Mouse (Mus musculus) urinary bladder, postnatal 14 days (tissue): ENCODE results near the gene Pja2.
"Not testable (repeated sequence)": the region's sequence is repeated elsewhere in the genome, so short reads cannot be mapped to it uniquely, and the experiment has no call there.

Experiments used
- DNase-seq: peaks from one replicate; pipeline ENCODE4 v3.0.0; 2021; ENCODE audit warnings: low spot score

Gene Pja2

DNA sequence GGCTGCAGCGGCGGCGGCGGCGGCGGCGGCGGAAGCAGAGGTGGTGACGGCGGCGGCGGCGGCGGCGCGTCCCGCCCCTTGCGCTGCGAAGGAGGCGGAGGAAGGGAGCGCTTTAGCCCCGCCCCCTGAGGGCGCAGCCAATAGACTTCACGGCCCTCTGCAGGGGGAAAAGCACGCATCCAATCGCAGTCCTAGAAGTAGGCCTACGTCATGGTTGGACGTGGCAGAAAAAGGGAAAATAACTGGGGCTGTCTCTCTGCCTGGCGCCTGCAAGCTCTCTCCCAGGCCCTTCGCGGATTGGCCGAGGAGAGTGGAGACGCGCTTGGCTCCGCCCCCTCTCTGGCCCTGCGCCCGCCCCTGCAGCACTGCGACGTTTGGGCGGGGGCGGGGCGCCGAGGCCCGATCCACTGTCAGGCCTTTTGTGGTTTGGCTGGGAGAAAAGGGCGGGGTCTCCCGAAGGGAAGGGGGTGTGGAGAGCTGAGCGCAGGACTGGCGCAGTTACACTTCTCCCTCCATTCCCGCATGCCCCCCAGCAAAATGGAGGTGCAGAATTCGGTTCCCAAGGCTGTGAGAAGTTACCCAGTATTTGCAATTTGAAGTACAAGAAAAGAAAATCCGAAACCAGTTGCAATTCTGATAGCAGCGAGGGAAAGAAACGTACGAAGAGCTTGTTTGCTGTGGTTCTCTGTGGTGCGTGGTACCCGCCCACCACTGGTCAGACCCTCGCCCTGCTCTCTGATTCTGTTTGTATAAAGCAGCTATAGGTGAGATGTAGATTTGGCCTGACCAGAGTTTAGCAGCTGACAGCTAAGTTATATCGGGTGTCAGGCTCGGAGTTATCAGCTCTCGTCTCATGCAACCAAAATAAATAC lies at the start of gene Pja2:
Pja2 (minus strand) TSS at position 19 of the 872 bp plus-strand sequence.
- DNase-seq = peak; percentile 99

DNA sequence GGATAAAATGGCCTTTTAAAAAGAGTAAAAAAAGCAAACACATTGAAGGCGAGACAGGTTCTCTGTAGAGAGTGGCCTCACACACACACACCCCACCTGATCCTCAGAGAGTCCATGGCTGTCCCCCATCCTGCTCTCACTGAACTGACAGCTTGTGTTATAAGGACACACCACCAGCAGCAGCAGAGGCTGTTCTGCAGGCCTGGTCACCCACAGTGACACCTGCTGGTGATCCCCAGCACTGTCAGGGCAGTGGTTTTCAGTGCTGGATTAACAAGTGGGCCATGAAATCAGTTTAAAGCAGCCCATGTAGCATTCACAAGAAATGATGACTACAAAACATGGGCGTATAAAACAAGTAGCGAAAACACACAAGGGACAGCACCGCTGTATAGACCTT lies 43.6 kb upstream of the Pja2 start:
- peak; percentile 70 for DNase-seq

DNA sequence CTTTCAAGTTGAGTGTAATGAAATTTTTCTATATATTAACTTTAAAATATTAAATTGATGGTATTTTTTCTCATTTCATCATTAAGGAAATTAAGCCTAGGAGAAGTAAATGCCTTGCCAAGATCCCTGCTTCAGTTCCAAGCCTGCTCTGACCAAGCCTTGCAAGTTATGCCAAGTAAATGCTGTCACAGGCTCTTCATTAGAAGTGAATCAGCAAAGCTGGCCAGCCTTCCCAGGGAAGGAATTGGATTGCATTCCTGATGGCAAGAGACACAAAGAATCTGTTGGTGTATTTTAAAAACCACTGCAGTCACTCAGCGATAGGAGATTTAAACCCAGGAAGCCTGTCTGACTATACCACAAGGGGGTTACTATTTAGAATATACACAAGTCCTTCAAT lies 32.0 kb upstream of the Pja2 start:
- DNase-seq = peak; percentile 63

DNA sequence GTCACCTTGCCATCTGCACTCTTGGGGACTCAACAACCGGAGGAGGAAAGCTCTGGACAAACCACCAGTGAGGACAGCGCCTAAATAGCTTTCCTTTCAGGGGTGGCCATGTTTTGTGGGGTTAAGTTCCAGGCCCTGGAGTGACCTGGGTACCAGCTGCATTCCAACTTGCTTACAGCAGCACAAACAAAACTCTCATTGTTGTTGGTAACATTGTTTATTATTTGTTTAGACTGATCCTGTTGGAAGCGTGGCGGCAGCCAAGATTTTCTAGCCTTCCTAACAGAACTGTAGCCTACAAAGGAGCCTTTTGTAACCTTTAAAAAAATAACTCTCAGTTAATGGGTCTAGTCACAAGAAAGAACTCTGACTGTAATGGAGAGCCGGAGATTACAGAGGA lies 30.9 kb upstream of the Pja2 start:
- no peak for DNase-seq

DNA sequence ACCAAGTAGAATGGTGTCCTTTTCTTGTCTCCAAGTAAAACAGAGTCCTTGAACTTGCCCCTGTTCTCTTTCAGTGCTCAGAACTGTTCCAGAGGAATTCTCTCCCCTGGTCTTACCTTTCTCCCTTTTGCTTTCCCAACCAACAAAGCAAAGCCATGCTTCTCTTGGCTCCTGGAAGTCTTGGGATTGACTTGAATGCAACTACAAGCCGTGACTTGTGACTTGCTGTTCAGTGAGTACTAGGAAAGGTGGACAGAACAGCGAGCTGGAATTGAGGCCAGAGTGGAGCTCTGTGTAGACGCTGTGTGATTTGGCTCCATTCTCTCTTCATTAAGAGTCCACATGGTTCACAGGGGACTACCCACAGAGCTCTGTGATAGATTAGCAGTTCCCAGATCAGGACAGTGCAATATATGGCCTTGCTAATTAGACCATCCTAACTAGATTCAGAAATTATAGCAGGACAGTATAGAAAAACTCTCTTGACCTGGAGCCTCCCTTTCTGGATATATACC lies 30.3 kb upstream of the Pja2 start:
- DNase-seq = no peak

DNA sequence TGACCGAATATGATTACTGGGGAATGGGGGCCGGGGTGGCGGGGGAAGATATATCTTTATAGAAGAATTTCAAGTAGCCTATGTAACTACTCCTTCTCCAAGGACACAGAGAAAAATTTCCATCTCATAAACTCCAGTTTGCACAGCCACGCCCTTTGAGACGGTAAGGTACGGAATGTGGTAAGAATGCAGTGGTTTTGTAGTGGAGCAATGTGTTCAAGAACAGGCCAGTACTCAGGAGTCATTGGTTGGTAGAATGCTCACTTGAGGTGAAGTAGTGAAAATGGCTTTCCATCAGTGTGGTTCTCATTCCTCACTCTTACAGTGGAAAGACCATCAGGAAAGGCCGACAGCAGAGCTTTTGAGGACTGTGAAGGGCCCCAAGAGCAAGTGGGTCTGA lies 22.2 kb upstream of the Pja2 start:
- no peak for DNase-seq

DNA sequence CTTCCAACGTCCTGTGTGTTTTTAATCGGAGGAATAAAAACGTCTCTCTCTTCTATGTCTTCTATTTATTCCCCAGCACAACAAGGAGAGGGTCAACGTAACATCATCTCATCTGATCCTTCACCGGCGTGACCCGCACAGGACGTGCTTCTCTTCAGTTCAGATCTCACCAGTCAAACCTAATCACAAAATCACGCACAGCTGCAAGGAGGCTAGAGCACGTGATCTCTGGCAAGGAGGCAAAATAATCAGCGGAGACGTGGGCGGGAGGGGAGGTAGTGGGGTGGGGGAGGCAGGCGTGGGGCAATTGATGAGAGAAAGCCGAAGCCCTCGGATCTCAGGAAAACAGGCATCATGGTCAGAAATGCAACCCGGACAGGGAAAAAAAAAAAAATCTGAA lies 14.4 kb upstream of the Pja2 start:
- no peak for DNase-seq

DNA sequence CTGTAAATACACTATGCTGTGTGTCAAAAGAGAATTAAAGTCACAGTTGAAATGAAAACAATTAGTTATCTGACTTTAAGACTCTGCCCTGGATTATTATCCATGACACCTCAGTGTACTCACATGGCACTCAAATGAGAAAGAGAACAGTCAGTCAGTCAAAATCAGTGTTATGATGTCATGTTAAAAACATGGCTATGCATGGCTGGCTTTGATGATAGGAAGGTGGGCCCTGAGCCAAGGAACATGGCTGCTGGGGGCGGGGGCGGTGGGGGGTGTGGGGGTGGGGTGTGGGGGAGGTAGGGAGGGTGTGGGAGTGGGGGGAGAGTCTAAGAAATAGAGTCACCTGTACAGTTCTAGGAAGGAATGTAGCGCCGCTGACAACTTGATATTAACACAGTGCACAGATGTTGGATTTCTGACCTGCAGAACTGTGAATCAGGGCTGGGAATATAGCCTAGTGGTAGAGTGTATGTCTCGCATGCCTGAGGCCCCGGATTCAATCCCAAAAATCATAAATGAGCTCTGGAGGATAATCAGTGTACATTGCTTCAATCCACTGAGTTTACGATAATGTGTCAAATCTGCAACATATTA lies 13.0 kb upstream of the Pja2 start:
- DNase-seq = no peak

DNA sequence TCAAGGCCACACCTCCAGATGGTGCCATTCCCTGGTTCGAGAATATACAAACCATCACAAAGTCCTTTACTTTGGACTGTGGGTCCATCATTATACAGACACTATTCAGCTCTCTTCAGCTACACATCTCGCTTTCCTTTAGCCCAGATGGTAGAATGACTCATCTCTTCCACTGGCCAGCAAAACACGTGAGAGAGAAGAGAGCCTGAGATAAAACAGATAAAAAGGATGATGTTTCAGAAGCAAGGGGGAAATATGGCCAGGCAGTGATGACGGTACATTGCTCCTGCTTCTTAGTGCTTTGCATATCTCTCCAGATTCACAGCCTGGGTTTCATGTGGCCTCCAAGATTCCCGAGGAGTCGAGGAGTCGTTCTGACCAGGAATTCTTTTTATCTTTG lies 10.0 kb upstream of the Pja2 start:
- peak; percentile 16 for DNase-seq

DNA sequence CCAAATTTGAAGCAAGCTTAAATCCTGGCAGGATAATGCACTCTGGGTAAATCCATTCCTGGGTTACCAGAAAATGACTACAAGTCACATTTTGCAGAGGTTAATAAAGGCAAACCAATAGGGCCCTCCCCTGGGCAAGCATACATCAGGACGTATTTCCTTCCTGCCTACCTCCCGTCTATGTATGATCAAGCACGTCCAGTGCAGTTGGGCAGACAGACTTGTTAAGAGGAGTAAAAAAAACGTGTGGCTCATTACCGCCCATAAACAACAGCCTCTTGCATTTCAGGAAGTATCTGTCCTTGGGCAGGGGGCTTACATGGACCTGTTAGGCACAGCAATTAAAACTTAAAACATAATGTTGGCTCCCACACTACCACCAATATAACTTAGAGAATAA lies 8.0 kb upstream of the Pja2 start:
- no peak for DNase-seq

DNA sequence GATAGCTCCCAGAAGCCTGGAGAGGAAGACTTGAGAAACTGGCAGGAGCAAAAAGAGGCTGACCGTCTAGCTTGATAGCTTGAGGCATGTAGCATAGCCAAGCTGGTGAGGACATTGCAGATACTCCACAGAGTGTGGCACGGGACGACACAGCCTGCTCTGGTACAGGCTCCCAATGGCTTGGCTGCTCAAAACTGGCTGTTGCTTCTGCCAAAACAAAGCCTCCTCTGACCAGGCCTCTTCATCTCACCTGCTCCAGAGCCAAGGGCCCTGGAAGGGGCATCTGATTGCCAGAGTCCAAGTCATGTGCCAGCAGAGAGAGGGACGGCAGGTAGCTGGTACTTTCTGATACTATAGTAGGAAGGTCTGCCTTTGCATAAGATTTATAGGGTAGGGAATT lies 5.5 kb upstream of the Pja2 start:
- DNase-seq = no peak

DNA sequence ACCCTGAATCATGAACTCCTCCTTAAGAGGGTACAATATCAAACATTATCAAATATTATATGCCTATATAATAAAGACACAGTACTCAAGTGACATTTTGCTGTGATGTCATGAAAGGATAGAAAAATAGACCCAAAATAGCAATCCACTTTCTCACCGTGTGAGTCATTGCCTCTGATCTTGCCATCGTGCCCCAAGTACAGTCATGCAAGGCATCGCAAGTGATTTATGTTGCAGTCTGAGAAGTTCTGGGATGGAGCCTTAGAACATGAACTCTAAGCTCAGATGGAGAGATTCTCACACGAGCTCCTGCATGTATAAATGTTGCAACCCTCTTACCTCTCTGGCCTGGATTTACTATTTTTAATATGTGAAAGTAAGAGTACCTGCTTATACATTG lies 2.2 kb upstream of the Pja2 start:
- DNase-seq = no peak

DNA sequence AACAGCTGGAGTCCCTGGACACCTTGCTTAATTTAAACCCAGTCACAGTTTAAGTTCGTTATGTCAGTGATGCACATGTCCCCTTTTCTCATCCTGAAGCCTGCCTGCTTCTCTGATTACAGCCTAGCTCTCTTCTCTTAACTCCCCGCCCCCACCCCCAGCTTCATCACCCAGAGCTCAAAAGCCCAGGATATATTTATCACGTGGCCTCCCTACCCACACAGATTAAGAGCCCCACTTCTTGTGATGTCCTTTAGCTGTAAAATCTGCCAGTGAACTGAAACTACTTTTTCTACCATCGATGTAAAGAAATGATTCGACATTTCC lies 1.0 kb upstream of the Pja2 start:
- no peak for DNase-seq

DNA sequence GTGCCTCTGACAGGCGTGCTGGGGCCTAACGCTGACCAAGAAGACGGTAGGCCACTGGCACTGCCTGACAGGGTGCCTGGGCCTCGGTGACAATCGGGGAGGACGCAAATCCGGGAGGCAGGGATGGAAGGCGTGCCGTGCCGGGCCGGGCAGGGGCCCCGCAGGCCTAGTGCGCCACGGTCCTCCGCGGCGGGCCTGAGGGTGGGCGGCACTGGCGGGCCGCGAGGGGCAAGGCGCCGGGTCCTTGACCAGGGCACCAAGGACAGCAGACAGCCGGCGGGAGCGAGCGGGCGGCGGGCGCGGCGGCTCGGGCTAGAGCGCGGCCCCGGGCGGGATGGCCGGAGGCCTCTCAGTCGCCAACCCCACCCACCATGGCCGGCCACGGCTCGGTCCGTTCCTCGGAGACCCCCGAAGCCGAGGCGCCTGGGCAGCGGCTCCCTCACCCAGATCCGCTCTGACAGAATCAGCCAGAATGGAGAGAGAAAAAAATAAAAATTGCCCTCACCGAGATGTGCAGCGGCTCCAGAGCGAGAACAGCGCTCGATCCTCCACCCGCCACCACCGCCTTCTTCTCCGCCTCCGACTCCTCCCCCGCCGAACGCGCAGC lies 322 bp downstream of the Pja2 start:
- no peak for DNase-seq

DNA sequence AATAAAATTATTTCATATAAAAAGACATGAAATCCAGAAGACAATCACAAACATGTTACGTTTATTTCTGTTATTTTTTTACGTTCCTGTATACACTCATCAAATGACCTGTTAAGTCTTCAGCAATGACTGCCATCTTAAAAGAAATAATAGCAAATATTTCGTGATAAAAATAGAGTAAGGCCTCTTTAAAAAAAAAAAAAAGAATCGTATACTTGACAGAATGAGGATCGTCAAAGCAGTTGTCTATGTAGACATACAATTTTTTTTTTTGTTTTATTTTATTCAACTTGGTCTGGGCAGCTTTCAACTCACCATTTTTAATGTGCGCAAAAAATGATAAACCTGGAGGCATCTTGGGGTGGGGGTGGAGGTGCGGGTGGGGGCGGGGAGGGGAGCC lies 831 bp downstream of the Pja2 start:
- no peak for DNase-seq

DNA sequence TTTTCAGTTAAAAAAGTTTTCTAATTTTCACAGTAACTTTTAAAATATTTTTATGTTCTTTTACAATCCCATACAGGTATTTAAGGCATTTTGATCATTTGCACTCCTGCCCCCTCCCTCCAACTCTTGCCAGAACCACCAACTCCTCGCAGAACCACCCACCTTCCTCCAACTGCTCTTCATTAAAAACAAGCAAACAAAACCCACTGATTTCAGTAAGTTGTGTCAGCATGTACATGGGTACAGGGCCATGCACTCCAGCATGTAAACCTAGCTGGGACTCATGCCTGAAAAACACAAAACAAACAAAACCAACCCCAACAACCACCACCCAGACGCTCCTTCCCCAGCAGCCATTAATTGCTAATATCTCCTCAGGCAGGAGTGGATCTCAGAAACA lies 7.2 kb downstream of the Pja2 start:
- no peak for DNase-seq

DNA sequence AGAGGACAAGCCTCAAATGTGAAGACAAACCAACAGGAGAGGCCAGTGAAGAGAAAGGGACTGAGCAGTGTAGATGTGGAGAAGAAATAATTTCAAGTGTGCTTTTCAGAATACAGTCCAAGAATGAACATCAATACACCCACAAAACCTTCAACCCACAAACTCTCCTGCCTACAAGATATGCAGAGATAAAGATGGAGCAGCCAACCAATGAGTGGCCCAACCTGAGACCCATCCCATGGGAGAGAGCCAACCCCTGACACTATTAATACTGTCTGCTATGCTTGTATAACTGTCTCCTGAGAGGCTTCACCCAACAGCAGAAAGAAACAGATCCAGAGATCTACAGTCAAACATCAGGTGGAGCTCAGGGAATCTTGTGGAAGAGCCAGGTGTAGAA lies 16.3 kb downstream of the Pja2 start:
- DNase-seq = no peak

DNA sequence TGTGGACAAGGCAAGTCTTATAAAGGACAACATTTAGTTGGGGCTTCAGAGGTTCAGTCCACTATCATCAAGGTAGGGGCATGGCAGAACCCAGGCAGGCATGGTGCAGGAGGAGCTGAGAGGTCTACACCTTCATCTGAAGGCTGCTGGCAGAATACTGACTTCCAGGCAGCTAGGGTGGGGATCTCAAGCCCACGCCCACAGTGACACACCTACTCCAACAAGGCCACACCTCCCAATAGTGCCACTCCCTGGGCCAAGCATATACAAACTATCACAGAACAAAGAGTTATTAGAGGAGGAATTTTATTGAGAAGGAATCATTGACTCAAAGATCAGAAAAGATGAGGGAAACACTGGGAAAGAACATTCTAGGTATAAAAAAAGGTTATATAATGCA lies 17.2 kb downstream of the Pja2 start:
- not testable (repeated sequence) for DNase-seq

DNA sequence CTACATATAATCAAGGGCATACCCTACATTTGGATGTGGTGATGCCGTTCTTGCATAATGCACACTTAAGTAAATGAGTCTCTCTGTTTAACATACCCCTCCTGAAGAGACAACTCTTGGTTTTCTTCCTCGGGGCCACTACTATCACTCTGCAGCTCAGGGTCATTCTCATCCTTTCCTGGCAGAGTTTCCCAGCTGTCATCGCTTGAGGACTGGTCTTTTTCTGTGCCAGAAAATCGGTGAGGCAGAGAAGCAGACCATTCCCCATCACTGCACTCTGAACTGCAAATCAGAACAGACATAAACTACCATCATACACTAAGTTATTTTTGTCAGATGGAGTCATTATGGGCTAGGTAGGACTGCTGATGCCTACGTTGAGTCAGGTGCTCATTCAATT lies 34.1 kb downstream of the Pja2 start:
- DNase-seq = no peak

DNA sequence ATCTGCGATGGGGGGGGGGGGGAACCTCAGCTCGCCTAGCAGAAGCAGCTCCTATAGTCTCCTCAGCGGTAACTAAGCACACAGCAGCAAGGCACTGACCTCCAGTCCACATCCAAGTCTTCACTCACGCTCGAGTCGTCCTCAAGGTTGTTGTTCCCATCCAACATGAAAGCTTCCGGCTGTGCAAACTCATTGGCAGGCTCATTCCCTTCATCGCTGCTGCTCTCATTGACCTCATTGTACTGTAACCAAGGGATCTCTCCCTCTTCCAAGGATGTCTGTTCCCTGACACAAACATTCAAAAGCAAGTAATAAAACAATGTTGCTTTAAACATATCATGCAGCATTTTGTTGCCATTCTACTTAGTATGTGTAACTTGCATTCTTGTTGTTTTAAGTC lies 39.0 kb downstream of the Pja2 start:
- DNase-seq = no peak

DNA sequence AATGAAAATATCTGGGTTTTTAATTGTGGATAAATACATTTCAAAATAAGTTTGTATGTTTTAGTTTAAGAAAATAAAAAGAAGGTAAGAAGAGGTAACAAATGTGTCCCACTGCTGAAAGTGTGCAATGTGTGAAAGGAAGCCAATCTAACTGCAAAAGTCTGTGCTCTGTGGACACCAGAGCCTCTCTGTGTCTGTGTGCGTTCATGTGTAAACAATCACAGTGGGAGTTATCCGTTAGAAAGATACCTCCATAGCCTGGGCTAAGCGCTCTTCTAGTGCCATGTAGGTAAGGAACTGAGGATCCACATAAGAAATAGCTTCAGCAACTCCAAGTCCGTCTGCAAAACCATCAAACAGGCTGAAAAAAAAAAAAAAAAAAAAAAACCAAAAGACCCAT lies 42.0 kb downstream of the Pja2 start:
- no peak for DNase-seq

DNA sequence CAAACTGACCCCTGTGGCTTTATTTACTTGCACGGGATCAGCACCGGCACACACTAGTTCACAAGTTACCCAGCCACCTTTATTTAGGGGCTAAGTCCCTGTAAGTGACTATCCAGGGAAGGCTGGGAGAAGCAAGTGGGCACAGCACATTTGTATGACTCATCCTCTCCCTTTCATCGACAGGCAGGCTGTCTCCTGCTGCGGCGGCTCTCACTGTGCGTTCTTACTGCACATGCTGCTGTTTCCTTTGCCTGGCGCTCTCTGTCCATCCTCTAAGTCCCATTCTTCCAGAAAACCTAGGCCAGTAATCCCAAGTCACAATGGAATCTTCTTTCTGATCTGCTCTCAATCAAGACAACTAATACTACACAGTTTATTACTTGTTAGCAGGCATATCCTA lies 43.7 kb downstream of the Pja2 start:
- no peak for DNase-seq

DNA sequence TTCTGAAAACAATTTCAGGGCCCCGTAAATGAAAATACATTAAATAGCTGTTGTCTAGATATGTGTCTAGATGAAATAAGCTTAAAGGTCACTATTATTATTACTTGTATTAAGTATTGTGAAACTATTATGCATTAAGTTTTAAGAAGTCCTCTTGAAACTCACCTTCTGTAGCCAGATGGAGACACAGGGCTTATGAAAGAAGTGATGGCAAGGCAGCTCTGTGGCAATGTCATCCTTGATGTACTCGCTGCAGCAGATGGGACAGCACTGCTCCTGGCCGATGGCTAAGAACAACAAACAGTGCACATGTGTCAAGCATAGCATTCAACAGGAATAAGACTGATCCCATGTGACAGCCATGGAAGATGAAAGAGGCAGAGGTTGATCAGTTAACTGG lies 44.9 kb downstream of the Pja2 start:
- no peak for DNase-seq
